In genomic region chr11:52678259-52678658, GRCm38 (mm10) we compare ENCODE assay signal across 31 mouse cellular contexts.
"Had no signal": no experiment of that assay in that cellular context is flagged by ENCODE, and none has a peak within 500 bp of the region (broad histone marks: within the 10 kb centered on the region; RNA-seq: fewer than 3 reads in every experiment).

No protein-coding gene starts in this region.

- H3K9ac ChIP-seq: limb, embryonic 12.5 days; limb, embryonic 13.5 days; limb, embryonic 15.5 days; liver, embryonic 12.5 days; liver, embryonic 13.5 days; liver, embryonic 14.5 days; liver, embryonic 15.5 days; liver, postnatal 0 days; lung, embryonic 14.5 days; lung, embryonic 15.5 days; midbrain, embryonic 12.5 days; midbrain, embryonic 13.5 days; midbrain, embryonic 15.5 days had no signal

- ATAC-seq: liver, embryonic 12.5 days; liver, postnatal 0 days; lung, postnatal 0 days; midbrain, embryonic 13.5 days; midbrain, embryonic 15.5 days; midbrain, embryonic 16.5 days had no signal

- H3K9me3 ChIP-seq: limb, embryonic 10.5 days; liver, embryonic 12.5 days; liver, embryonic 15.5 days; lung, embryonic 15.5 days; midbrain, embryonic 15.5 days had no signal

- DNase-seq: left cerebral cortex, postnatal 4 days; liver; liver, embryonic 13.5 days; liver, postnatal 0 days; lung, adult 18-20 months; lung, adult 2 months; lung, embryonic 14.5 days; lung, postnatal 10 days; lung, postnatal 14 days; lung, postnatal 36 days; lung, postnatal 4 days; midbrain, embryonic 14.5 days had no signal

- H3K27me3 ChIP-seq: limb, embryonic 12.5 days; limb, embryonic 13.5 days; limb, embryonic 15.5 days; liver, embryonic 12.5 days; liver, embryonic 13.5 days; liver, embryonic 15.5 days; lung, embryonic 15.5 days; midbrain, embryonic 12.5 days; midbrain, embryonic 13.5 days; midbrain, embryonic 15.5 days had no signal

- H3K4me1 ChIP-seq: limb, embryonic 13.5 days; limb, embryonic 15.5 days; liver, embryonic 12.5 days; liver, embryonic 13.5 days; liver, embryonic 15.5 days; lung, embryonic 15.5 days; megakaryocyte, embryonic 14.5 days; midbrain, embryonic 10.5 days; midbrain, embryonic 12.5 days; midbrain, embryonic 13.5 days; midbrain, embryonic 15.5 days had no signal

- H3K4me2 ChIP-seq: limb, embryonic 12.5 days; limb, embryonic 13.5 days; limb, embryonic 15.5 days; liver, embryonic 11.5 days; liver, embryonic 12.5 days; liver, embryonic 13.5 days; liver, embryonic 15.5 days; lung, embryonic 14.5 days; lung, embryonic 15.5 days; midbrain, embryonic 11.5 days; midbrain, embryonic 12.5 days; midbrain, embryonic 13.5 days; midbrain, embryonic 15.5 days had no signal

- H3K27ac ChIP-seq: limb, embryonic 10.5 days; limb, embryonic 12.5 days; limb, embryonic 13.5 days; limb, embryonic 15.5 days; liver, embryonic 12.5 days; liver, embryonic 13.5 days; liver, embryonic 14.5 days; liver, embryonic 15.5 days; lung, embryonic 15.5 days; macrophage; midbrain, embryonic 10.5 days; midbrain, embryonic 12.5 days had no signal

- H3K4me3 ChIP-seq: limb, embryonic 10.5 days; limb, embryonic 12.5 days; limb, embryonic 13.5 days; limb, embryonic 15.5 days; liver, embryonic 12.5 days; liver, embryonic 13.5 days; liver, embryonic 15.5 days; lung, embryonic 15.5 days; megakaryocyte, embryonic 14.5 days; midbrain, embryonic 10.5 days; midbrain, embryonic 12.5 days; midbrain, embryonic 13.5 days; midbrain, embryonic 15.5 days; myocyte had no signal

- H3K36me3 ChIP-seq: limb, embryonic 10.5 days; limb, embryonic 12.5 days; limb, embryonic 13.5 days; limb, embryonic 15.5 days; liver, embryonic 12.5 days; liver, embryonic 13.5 days; liver, embryonic 15.5 days; lung, embryonic 15.5 days; midbrain, embryonic 10.5 days; midbrain, embryonic 12.5 days; midbrain, embryonic 13.5 days; midbrain, embryonic 15.5 days had no signal
